Mouse (Mus musculus) midbrain, embryonic 16.5 days (tissue): ENCODE results near the gene Olfr1502. TPM values are rescaled to one million over a fixed set of nuclear protein-coding genes. Genes with fewer than 3 reads are reported as not detected.
"Not testable (repeated sequence)": the region's sequence is repeated elsewhere in the genome, so short reads cannot be mapped to it uniquely, and the experiment has no call there.

Source experiments
- ATAC-seq: fragments of 200-750 bp; cut with Nextera tagmentation; 2 replicates; pipeline ENCODE4 v1.8.0; 2017; ENCODE audit warnings: moderate TSS enrichment
- H3K27ac ChIP-seq: fragments of 300-500 bp; sonication (generic); 2 replicates; pipeline ENCODE4 v1.5.1; 2014; ENCODE audit warnings: mild to moderate bottlenecking, low read length, mixed read lengths
- H3K27me3 ChIP-seq: fragments of 300-500 bp; sonication (generic); 2 replicates; pipeline ENCODE4 v1.6.1; 2014; ENCODE audit warnings: low read depth, low read length, mixed read lengths; ENCODE audit not compliant: control insufficient read depth, insufficient read depth
- H3K36me3 ChIP-seq: fragments of 300-500 bp; sonication (generic); 2 replicates; pipeline ENCODE4 v1.6.1; 2014; ENCODE audit warnings: mild to moderate bottlenecking, low read length, moderate library complexity, mixed read lengths; ENCODE audit not compliant: control insufficient read depth, insufficient read depth
- H3K4me1 ChIP-seq: fragments of 300-500 bp; sonication (generic); 2 replicates; pipeline ENCODE4 v1.6.1; 2014; ENCODE audit warnings: mild to moderate bottlenecking, low read length, mixed read lengths; ENCODE audit not compliant: control insufficient read depth, insufficient read depth
- H3K4me2 ChIP-seq: fragments of 300-500 bp; sonication (generic); 2 replicates; pipeline ENCODE4 v1.6.1; 2014; ENCODE audit warnings: mild to moderate bottlenecking, low read length, mixed read lengths
- H3K4me3 ChIP-seq: fragments of 300-500 bp; sonication (generic); 2 replicates; pipeline ENCODE4 v1.5.1; 2014; ENCODE audit warnings: low read depth, mild to moderate bottlenecking, low read length, moderate library complexity, mixed read lengths
- H3K9ac ChIP-seq: fragments of 300-500 bp; sonication (generic); 2 replicates; pipeline ENCODE4 v1.6.1; 2014; ENCODE audit warnings: low read depth, low read length, mixed read lengths
- H3K9me3 ChIP-seq: fragments of 300-500 bp; sonication (generic); replicated peaks from 2 replicates; pipeline ENCODE4 v1.6.1; 2014; ENCODE audit warnings: mild to moderate bottlenecking, low read length, mixed read lengths; ENCODE audit not compliant: control insufficient read depth, poor library complexity, severe bottlenecking
- WGBS: fragments of 180-500 bp; shearing (Covaris S2); extraction: QIAGEN DNeasy Blood & Tissue Kit; methylation state at CpG from one replicate; pipeline ENCODE4 v1.1.7; 2014; 5-methylcytosine and 5-hydroxymethylcytosine counted together
- polyA plus RNA-seq: library from polyadenylated mRNA; unstranded; fragments of >200 nt; fragmentation: Nextera tagmentation; extraction: Ambion mirVana; gene quantifications from 2 replicates; pipeline ENCODE4 v1.2.1, GENCODE M21; 2015

Olfr1502 gene
- not detected in 2 replicates for polyA plus RNA-seq

DNA sequence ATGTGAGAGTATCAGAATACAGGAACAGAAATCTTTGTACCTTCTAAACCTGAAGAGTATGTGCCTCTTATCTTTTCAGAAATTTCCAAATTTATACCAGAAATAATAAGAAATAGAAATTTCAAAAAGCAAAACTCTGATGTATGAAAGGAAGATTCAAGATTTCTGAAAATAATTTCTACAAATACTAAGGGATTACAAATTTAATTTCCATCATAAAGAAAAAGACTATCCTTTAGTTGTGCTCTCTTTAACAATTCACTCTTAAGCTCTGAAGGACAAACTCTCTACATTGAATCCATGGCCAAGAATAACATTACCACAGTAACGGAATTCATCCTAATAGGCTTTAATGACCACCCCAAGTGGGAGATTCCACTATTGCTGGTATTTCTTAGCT, at the start of gene Olfr1502:
TSS of gene Olfr1502 (plus strand) at position 301 of the 400 bp plus-strand sequence.
- WGBS, result 91% methylated on average over 1 of the region's 1 CpGs
- Histone ChIP-seq H3K9ac (no peak within 1 kb of the TSS), H3K4me2 (no peak within 1 kb of the TSS), H3K27ac (no peak within 1 kb of the TSS), H3K4me1 (no peaks in the 10 kb centered on the region), H3K27me3 (no peaks in the 10 kb centered on the region), H3K9me3 (no peaks in the 10 kb centered on the region), H3K4me3 (no peak within 1 kb of the TSS), H3K36me3 (no peaks in the 10 kb centered on the region)
- no peak for ATAC-seq

DNA sequence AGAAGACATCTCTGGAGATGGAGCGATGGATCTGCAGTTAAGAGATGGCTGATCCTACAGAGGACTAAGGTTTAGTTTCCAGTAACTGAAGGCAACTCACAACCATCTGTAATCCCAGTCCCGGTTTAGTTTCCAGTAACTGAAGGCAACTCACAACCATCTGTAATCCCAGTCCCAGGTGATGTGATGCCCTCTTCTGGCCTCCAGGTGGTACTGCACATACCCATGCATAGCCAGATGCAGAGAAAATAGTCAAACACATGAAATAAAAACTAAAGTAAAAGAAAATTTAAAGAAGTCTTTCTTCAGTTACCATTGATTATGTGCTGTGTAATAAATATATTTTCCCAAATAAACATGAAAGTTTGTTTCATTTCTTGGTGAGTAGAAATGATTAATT, 48.8 kb upstream of the Olfr1502 start:
- Histone ChIP-seq H3K27ac (no peak overlapping the region), H3K4me1 (no peaks in the 10 kb centered on the region), H3K4me2 (no peak overlapping the region), H3K9me3 (no peaks in the 10 kb centered on the region), H3K4me3 (no peak overlapping the region), H3K36me3 (no peaks in the 10 kb centered on the region), H3K27me3 (no peaks in the 10 kb centered on the region), H3K9ac (no peak overlapping the region)
- no peak for ATAC-seq
- 63% methylated on average over 2 of the region's 2 CpGs for WGBS

DNA sequence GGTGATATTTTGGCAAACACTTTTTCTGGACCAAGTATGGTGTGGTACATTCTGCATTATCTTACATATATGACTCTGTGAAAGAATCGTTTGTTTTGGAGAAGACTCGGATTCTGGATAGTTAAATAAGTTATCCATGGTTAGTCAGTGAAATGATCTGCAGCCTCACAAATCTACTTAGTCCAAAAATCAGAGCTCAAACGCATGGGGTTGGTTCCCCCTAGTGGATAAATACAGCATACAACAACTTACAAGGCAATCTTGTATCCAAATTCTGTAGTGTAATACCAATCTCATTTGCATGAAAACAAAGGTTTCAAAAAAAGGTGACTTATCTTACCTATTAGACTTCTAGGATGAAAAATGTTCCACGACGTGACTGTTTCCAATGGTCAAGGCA, 42.8 kb upstream of the Olfr1502 start:
- 33% methylated on average over 5 of the region's 5 CpGs for WGBS

DNA sequence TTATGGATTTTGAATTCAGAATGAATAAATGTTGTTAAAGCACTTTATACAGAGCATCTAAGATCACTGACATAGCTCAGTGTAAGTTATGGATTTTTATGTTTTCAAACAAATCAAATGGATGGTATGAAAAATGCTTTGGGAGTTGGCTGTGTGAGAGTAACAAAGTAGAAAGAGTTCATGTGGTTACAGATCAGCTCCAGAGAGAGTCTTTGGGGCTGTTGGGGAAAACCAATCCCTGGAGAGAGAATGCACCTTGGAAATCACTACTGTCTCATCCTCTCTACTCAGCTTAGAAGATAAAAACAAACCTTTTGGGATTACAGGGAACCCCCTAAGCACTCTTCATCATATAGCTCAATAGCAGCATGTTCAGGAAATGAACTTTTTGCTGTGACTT, 42.2 kb upstream of the Olfr1502 start, which contains the start of gene Olfr1499:
TSS of gene Olfr1499 (minus strand) at position 101 of the 400 bp plus-strand sequence.
- Histone ChIP-seq H3K27ac (no peak within 1 kb of the TSS), H3K9ac (no peak within 1 kb of the TSS), H3K9me3 (no peaks in the 10 kb centered on the region), H3K36me3 (no peaks in the 10 kb centered on the region), H3K4me3 (no peak within 1 kb of the TSS), H3K4me1 (no peaks in the 10 kb centered on the region), H3K27me3 (no peaks in the 10 kb centered on the region), H3K4me2 (no peak within 1 kb of the TSS)
- no peak for ATAC-seq

More for the DNA sequence above, 42.8 kb upstream of the Olfr1502 start:
- Histone ChIP-seq H3K4me2 (no peak overlapping the region), H3K9me3 (no peaks in the 10 kb centered on the region), H3K4me3 (no peak overlapping the region), H3K36me3 (no peaks in the 10 kb centered on the region), H3K27me3 (no peaks in the 10 kb centered on the region), H3K27ac (no peak overlapping the region), H3K9ac (no peak overlapping the region), H3K4me1 (no peaks in the 10 kb centered on the region)
- ATAC-seq, result no peak

DNA sequence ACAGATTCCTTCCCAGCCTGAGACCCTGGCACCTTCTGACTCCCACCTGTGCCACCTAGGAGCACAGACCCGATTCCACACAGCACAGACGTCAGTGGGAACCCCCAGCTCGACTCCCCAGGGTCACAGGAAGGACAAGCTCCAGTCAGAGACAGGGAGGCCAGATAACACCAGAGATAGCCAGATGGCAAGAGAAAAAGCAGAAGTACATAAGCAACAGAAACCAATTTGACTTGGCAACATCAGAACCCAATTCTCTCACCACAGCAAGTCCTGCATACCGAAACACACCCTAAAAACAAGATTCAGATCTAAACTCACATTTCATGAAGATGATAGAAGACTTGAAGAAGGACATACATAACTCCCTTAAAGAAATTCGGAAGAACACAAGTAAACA, 40.7 kb upstream of the Olfr1502 start:
- 76% methylated on average over 5 of the region's 5 CpGs for WGBS
- H3K4me3 ChIP-seq, result no peak overlapping the region
- H3K4me1 ChIP-seq, result no peaks in the 10 kb centered on the region
- no peaks in the 10 kb centered on the region for H3K27me3 ChIP-seq
- no peak for ATAC-seq
- H3K36me3 ChIP-seq, result no peaks in the 10 kb centered on the region
- no peaks in the 10 kb centered on the region for H3K9me3 ChIP-seq
- no peak overlapping the region for H3K4me2 ChIP-seq
- no peak overlapping the region for H3K9ac ChIP-seq
- H3K27ac ChIP-seq, result no peak overlapping the region

DNA sequence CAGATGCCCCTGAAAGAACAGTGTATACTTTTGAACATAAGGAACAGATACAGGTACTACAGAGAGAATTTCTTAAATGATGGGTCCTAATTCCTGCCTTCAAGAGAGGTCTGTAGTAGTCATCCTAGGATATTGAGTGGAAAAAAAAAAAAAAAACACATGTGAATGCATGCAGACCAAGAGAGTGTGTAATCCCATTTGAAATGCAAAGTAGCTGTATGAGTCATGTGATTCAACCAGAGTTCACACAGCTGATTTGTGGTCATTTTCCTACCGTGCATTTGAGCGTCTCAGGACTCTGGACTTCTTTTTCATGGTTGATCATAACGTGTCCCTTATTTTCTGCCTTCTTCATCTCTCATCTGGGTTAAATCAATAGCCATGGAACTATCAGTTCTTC, 33.1 kb upstream of the Olfr1502 start:
- Histone ChIP-seq H3K9ac (no peak overlapping the region), H3K4me2 (no peak overlapping the region)
- whole genome bisulfite sequencing, result 54% methylated on average over 3 of the region's 3 CpGs

DNA sequence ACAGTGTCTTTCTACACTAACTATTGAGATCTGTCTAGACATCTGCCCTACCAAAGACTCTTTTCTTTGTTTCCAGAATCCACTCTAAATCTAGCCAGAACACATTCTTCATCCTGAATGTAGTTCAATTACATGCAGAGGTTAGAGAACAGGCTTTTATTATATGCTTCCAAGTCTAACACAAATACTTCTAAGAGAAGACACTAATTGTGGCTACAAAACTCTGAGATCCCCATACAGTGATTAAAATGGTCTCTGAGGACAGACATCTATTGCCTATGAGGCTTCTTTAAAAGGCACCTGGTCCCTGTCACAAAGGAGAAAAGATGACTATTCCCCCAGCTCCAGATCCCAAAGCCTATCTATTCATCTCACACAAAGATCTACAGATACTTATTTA, 31.2 kb upstream of the Olfr1502 start, which contains the start of gene Olfr1500:
TSS of gene Olfr1500 (minus strand) at position 101 of the 400 bp plus-strand sequence.
- no peaks in the 10 kb centered on the region for H3K27me3 ChIP-seq
- H3K9me3 ChIP-seq, result no peaks in the 10 kb centered on the region
- H3K4me3 ChIP-seq, result no peak within 1 kb of the TSS
- no peaks in the 10 kb centered on the region for H3K4me1 ChIP-seq
- H3K27ac ChIP-seq, result no peak within 1 kb of the TSS
- no peak within 1 kb of the TSS for H3K4me2 ChIP-seq
- ATAC-seq, result no peak
- H3K9ac ChIP-seq, result no peak within 1 kb of the TSS
- H3K36me3 ChIP-seq, result no peaks in the 10 kb centered on the region

More for the DNA sequence above, 33.1 kb upstream of the Olfr1502 start:
- Histone ChIP-seq H3K36me3 (no peaks in the 10 kb centered on the region), H3K27me3 (no peaks in the 10 kb centered on the region), H3K27ac (no peak overlapping the region), H3K9me3 (no peaks in the 10 kb centered on the region), H3K4me3 (no peak overlapping the region), H3K4me1 (no peaks in the 10 kb centered on the region)
- no peak for ATAC-seq

DNA sequence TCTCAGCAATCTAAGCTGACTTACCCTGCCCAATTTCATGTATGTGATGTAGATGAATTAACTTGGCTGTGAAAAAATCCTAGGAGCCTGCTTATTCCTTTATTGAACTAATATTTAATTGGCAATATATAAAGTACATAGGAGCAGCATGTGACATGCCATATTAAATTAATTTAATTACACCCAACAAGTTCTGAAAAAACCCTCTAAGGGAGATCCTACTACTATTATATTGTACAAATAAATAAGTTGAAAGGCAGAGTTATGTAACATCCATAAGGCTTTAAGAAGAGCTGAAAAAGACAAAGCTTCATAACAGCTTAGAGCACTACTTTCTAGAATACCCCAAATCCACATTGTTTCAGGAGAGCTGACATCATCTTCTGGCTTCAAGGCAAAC, 11.0 kb upstream of the Olfr1502 start, which contains the start of gene Olfr1501:
TSS of gene Olfr1501 (minus strand) at position 101 of the 400 bp plus-strand sequence.
- not testable (repeated sequence) for H3K27ac ChIP-seq, H3K9ac ChIP-seq, H3K4me1 ChIP-seq, H3K4me3 ChIP-seq, H3K36me3 ChIP-seq, H3K9me3 ChIP-seq, H3K27me3 ChIP-seq, H3K4me2 ChIP-seq, ATAC-seq

DNA sequence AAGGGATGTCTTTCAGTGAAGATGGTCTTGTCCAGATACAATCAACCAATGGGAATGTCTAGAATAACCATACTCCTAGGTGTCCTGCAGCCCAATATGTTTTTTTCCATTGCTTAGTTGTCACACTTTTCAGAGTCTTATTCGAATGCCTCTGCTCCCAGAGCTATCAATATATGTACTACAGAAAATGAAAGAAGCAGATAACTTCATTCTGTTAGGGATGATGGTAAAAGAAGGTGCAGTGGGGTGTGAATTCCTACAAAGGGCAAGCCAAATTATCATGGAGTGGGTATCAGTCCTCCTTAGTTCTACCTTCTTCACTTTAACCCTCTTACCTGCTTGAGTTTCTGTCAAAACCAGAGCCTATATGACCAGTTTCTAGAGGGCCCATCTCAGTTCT, 36.2 kb downstream of the Olfr1502 start, which contains the start of gene Olfr1504:
TSS of gene Olfr1504 (minus strand) at position 101 of the 400 bp plus-strand sequence.
- Histone ChIP-seq H3K4me2 (no peak within 1 kb of the TSS), H3K36me3 (no peaks in the 10 kb centered on the region), H3K27ac (no peak within 1 kb of the TSS), H3K9ac (no peak within 1 kb of the TSS), H3K4me3 (no peak within 1 kb of the TSS), H3K4me1 (no peaks in the 10 kb centered on the region), H3K27me3 (no peaks in the 10 kb centered on the region), H3K9me3 (no peaks in the 10 kb centered on the region)
- no peak for ATAC-seq
- 63% methylated on average over 1 of the region's 1 CpGs for WGBS
